Mouse (Mus musculus) Patski (cell line): Measurements from ENCODE around the gene Sept4. TPM values are rescaled to one million over a fixed set of nuclear protein-coding genes. Genes with fewer than 3 reads are reported as not detected.

Experiments
- ATAC-seq: fragments of 100-300 bp; one replicate; pipeline ENCODE4 v1.8.0; 2021
- CTCF ChIA-PET: fragments of 350-600 bp; sonication (Branson Sonifier 250); formaldehyde crosslinking; loops from one replicate; lab custom pipeline; 2022; ENCODE audit warnings: inconsistent platforms; lab: Charles Lee
- POLR2A ChIA-PET: fragments of 350-600 bp; sonication (Branson Sonifier 250); formaldehyde crosslinking; loops from one replicate; lab custom pipeline; 2022; ENCODE audit warnings: antibody characterized with exemption, inconsistent platforms; lab: Charles Lee
- DNase-seq: peaks from one replicate; pipeline ENCODE4 v3.0.0-alpha.2; 2011; ENCODE audit warnings: low read depth, low spot score
- H3K27me3 ChIP-seq: fragments of 371-371 bp; one replicate; pipeline ENCODE4 v1.5.1; 2021
- CTCF ChIP-seq: fragments of 100-300 bp; IDR thresholded peaks from one replicate; pipeline ENCODE4 v1.5.1; 2021
- in situ Hi-C: fragments of 300-500 bp; cut with MboI; formaldehyde crosslinking; loops from 3 replicates; pipeline ENCODE4 v1.11.1; 2018; ENCODE audit warnings: low pct_unique_long_range_greater_than_20kb, mixed read lengths
- polyA plus RNA-seq: library from polyadenylated mRNA; unstranded; gene quantifications from one replicate; pipeline ENCODE4 v1.2.3, GENCODE M21; 2021

Gene Sept4
- polyA plus RNA-seq, result 458 TPM

DNA sequence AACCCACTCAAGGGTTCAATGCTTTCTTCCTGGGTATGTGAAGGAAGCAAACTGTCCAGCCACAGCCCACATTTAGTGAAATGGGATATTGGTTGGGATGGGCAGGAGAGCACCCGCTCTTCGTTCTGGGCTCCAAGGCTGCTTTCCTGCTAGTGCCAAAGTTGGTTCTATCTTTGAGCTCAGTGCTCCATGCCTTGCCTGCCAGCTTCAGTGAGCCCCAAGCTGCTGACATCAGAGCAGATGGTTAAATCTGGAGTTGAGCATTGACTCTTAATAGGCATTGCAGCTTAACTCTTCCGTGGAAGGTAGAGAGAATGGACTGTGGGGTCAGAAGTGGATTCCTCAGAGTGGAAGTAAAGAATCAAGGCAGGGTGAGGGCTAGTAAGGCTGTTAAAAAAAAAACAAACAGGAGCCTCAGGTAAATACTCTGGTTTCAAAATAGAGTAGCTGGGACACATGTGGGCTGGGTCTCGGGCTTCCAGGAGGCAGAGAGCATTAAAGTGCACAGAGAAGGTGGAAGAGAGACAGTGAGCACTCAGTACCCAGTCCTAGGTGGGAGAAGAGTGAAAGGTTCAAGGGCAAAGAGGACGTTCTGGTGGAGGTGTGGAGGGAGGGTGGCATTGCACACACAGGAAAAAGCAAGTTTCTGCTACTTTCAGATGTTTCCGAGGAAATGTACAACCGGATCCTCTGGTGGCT is at the start of gene Sept4:
Sept4 (plus strand) TSS at position 649 of the 699 bp plus-strand sequence.
- in situ Hi-C loops, result no loop called here
- TF ChIP-seq CTCF, result no peak
- DNase-seq (no peak), ATAC-seq (no peak)
- POLR2A ChIA-PET, result no interaction called here
- CTCF ChIA-PET, result no interaction called here
- H3K27me3 ChIP-seq, result no peaks in the 10 kb centered on the region

DNA sequence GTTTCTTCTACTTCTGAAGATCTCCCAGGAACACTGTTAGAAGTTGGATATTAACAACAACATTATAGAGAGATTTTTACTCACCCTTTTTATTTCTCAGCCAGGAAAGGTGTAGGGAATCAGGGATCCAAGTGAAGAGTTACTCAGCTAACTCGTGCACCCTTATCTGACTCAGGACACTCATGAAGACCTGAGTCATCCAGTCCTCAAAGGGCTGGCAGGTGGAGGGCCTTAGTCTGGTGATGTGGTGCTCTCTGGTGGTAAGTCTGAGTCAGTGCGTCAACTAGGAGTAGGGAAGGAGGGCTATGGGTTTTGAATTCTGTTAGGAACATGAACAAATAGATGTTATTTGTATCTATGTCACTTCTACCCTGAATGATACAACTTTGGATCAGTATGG is 49.4 kb upstream of the Sept4 start:
- TF ChIP-seq CTCF, result peak; percentile 92
- CTCF ChIA-PET, result interaction anchor here (0.9 to 2.0 kb wide), 6 partner anchors 13 to 305 kb away, joined by 3 to 5 read pairs (median 3); no protein-coding TSS in a partner anchor

DNA sequence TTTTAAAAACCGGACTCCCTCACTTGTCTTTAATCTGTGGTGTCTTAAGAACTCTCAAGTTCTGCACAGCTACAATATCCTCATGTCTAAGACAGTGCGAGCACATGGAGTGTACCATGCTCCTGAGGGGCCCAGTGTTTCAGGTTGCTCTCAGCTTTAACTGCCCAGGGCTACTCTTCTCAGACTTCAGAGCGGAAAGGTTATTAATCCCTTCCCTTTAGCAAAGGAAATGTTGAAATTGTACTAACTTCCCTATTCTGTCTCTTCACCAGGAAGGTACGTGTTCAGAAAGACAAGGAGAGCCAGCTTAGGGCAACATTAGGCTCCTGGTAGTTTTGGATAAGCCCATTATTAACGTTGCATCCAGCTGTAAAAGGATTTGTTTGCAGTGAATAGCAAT is 45.2 kb upstream of the Sept4 start:
- in situ Hi-C loops, result no loop called here
- ChIA-PET POLR2A (no interaction called here), CTCF (interaction anchor here (1.7 to 3.0 kb wide), 2 partner anchors 10 to 11 kb away, joined by 7 to 8 read pairs; no protein-coding TSS in a partner anchor)
- no peaks in the 10 kb centered on the region for H3K27me3 ChIP-seq
- DNase-seq (no peak), ATAC-seq (no peak)
- no peak for TF ChIP-seq CTCF

More for the DNA sequence above, 49.4 kb upstream of the Sept4 start:
- POLR2A ChIA-PET, result interaction anchor here (1.7 kb wide), 1 partner anchor 76 kb away, joined by 4 read pairs; no protein-coding TSS in a partner anchor
- in situ Hi-C loops, result loop anchor here (5.0 kb wide), 1 partner anchor 92 kb away; no protein-coding TSS in a partner anchor
- H3K27me3 ChIP-seq, result no peaks in the 10 kb centered on the region
- ATAC-seq (peak; percentile 79), DNase-seq (peak; percentile 25)

DNA sequence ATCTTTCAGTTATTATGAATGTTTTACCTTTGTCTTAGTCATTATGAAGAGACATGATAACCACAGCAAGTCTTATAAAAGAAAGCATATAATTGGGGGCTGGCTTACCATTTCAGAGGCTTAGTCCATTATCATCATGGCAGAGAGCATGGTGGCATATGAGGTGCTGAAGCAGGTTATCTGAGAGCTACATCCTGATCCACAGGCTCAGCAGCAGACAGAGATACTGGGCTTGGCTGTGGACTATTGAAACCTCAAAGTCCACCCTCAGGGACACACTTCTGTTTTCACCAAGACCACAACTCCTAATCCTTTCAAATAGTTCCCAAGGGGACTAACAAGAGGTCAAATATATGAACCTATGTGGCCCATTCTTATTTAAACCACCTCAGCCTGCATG is 44.7 kb upstream of the Sept4 start:
- no peak for ATAC-seq
- in situ Hi-C loops, result no loop called here
- no peak for DNase-seq
- no peak for TF ChIP-seq CTCF
- POLR2A ChIA-PET, result no interaction called here
- CTCF ChIA-PET, result interaction anchor here (3.0 kb wide), 1 partner anchor 11 kb away, joined by 8 read pairs; no protein-coding TSS in a partner anchor
- no peaks in the 10 kb centered on the region for H3K27me3 ChIP-seq

DNA sequence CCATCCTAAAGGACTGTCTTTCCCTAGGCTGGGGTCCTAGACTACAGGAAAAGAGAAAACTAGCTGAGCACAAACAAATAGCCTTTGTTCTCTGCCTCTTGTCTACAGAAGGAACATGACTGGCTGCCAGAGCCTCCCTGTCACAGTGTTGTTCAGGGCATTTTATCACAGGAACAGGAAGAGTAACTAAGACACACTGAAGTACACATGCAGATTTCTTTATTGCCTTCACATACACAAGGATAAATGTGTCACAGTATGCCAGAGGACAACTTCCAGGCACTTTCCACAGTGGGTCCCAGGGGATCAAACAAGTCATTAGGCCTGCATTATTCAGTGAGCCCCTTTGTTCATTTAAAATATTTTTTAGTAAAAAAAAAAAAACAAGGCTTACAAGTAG is 43.9 kb upstream of the Sept4 start:
- POLR2A ChIA-PET, result no interaction called here
- no peak for DNase-seq

DNA sequence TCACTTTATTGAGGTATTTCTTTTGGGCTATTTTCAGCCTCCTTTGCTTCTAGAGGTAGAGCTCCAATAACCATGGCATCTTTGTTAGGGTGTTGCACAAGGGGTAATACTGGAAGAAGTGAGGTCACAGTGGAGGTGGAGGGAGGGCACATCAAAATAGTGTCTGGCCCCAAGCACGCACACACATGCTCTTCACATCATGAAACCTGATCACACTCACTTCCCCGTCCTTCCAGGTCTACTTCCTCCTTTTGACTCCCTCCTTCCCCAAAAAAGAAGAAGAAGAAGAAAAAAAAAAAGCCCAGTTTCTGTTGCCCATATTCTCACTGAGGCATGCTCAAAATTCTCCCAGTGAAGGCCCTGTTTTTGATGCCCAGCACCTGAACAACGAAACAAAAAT is 41.3 kb upstream of the Sept4 start:
- ChIA-PET CTCF (no interaction called here), POLR2A (no interaction called here)
- in situ Hi-C loops, result no loop called here
- H3K27me3 ChIP-seq, result no peaks in the 10 kb centered on the region
- no peak for TF ChIP-seq CTCF
- ATAC-seq, result no peak
- no peak for DNase-seq

More for the DNA sequence above, 43.9 kb upstream of the Sept4 start:
- no peak for TF ChIP-seq CTCF
- CTCF ChIA-PET, result no interaction called here
- in situ Hi-C loops, result no loop called here
- H3K27me3 ChIP-seq, result no peaks in the 10 kb centered on the region
- ATAC-seq, result no peak

DNA sequence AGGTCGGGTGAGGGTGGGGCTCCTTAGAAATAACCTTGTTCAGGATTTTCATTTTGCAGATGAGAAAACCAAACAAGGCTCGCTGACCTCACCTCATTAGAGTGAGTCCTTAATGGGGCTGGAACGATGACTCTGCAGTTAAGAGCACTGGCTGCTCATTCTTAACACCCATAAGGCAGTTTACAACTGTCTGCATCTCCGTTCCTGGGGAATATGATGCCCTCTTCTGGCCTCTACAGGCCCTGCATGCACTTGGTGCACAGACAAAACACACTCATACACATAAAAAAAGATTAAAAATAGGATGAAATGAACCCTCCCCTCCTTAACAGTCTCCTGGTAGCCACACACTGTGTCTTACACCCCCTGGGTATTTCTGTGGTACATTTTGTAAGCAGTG is 40.7 kb upstream of the Sept4 start:
- POLR2A ChIA-PET, result no interaction called here
- TF ChIP-seq CTCF, result peak; percentile 43
- CTCF ChIA-PET, result no interaction called here
- DNase-seq, result no peak
- no peak for ATAC-seq
- H3K27me3 ChIP-seq, result no peaks in the 10 kb centered on the region
- in situ Hi-C loops, result no loop called here

DNA sequence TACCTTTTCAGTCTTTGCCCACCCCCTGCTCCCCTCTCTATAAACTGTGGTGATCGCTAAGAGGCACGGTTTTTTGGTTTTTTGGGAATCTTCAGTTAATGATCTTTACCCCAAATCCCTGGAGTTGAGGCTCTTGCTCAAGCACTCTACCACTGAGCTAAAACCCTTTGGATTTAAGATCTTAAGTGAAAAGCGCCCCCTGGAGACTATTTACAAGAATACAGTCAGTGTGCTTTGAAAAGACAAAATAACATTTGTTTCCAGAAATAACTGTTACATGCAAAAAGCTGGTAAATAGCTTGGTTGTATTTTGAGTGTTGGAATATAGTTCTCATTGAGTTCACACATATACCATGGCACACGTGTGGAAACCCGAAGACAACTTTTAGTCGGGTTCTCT is 37.0 kb upstream of the Sept4 start:
- DNase-seq (no peak), ATAC-seq (no peak)
- in situ Hi-C loops, result no loop called here
- no peaks in the 10 kb centered on the region for H3K27me3 ChIP-seq
- POLR2A ChIA-PET, result interaction anchor here (0.8 kb wide), 1 partner anchor 48 kb away, joined by 3 read pairs; no protein-coding TSS in a partner anchor
- peak; percentile 54 for TF ChIP-seq CTCF
- CTCF ChIA-PET, result interaction anchor here (1.4 to 2.2 kb wide), 4 partner anchors 12 to 25 kb away, joined by 3 to 6 read pairs (median 4); no protein-coding TSS in a partner anchor

DNA sequence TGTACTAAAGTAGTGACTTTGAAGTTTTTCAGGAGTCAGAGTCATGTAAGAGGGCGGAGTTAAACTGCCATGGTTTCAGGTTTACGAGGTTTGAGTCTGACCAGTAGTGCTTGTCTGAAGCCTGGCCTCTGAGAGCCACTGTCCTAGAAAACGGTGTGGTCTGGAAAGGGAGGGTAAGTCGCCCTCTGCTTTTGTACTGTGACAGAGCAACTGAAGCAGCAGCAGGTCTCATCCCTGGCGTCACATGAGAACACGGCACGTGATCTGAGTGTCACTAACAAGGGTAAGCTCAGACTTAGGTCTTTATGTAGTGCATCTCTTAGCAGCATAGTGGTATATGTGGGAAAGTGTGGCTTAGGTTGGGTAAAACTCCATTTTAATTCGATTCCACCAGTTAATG is 26.4 kb upstream of the Sept4 start:
- ATAC-seq, result no peak
- no peak for DNase-seq
- CTCF ChIA-PET, result no interaction called here
- in situ Hi-C loops, result no loop called here
- no peak for TF ChIP-seq CTCF
- POLR2A ChIA-PET, result no interaction called here
- no peaks in the 10 kb centered on the region for H3K27me3 ChIP-seq

DNA sequence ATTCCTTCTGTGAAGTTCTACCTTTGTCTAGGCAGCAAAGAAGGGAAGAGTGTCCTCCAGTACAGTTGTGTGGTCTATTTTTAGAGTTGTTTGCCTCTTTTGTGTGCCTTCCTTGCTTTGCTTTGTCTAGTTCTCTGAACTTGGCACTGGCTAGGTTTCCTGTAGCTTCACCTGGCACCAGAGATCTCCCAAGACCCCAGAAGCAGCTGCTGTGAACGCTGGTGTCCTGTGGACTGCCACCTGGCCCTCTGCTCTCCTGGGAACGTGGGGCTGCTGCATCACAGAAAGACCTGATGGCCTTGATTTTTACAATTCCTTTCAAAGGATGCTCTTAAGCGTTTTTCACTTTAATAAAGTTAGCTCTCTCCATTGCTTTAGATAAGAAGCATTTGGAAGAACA is 25.8 kb upstream of the Sept4 start:
- ATAC-seq, result no peak

DNA sequence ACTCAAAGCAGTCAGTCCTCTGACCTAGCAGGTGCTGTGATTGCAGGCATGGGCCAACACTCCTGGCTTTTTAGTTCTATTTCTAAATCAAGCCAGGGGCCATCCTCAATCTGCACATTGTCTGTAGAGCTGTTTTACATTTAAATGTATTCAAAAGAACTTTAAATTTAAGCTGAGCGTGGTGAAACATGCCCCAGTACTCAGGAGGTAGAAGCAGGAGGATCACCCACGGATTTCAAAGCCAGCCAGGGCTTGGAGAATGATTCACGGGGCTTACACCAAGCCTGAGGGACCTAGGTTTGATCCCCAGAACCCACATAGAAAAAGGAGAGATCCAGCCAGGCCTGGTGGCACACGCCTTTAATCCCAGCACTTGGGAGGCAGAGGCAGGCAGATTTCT is 15.4 kb upstream of the Sept4 start:
- TF ChIP-seq CTCF, result no peak
- DNase-seq (no peak), ATAC-seq (no peak)
- CTCF ChIA-PET, result no interaction called here
- POLR2A ChIA-PET, result no interaction called here
- in situ Hi-C loops, result no loop called here
- no peaks in the 10 kb centered on the region for H3K27me3 ChIP-seq

More for the DNA sequence above, 25.8 kb upstream of the Sept4 start:
- ChIA-PET CTCF (no interaction called here), POLR2A (no interaction called here)
- DNase-seq, result no peak
- in situ Hi-C loops, result no loop called here
- no peak for TF ChIP-seq CTCF
- H3K27me3 ChIP-seq, result no peaks in the 10 kb centered on the region
